Mouse (Mus musculus): Measurements from ENCODE around the gene Eml6. TPM values are rescaled to one million over a fixed set of nuclear protein-coding genes. Genes with fewer than 3 reads are reported as not detected.
"Not testable (repeated sequence)": the region's sequence is repeated elsewhere in the genome, so short reads cannot be mapped to it uniquely, and the experiment has no call there.

The Eml6 gene
- polyA plus RNA-seq, 1 experiment, result 0.19 TPM

GRCm38 (mm10) chr11:29885160-29885559 lies 140.7 kb downstream of the Eml6 start:
- peak; percentile 30 for TF ChIP-seq CTCF (IDR thresholded peaks at IDR 0.05; ENCODE audit: control insufficient read depth, insufficient read depth, insufficient read length)
- no peak for TF ChIP-seq MAX (IDR thresholded peaks at IDR 0.05)

GRCm38 (mm10) chr11:29884355-29884754 lies 141.5 kb downstream of the Eml6 start:
- no peak overlapping the region for H3ac ChIP-seq (ENCODE audit: control insufficient read depth, insufficient read length, low read depth)
- H3K79me2 ChIP-seq (ENCODE audit: control insufficient read depth, insufficient read depth), result no peaks in the 10 kb centered on the region
- no peak overlapping the region for H3K4me3 ChIP-seq (ENCODE audit: insufficient read depth, poor library complexity, severe bottlenecking)
- H3K36me3 ChIP-seq (ENCODE audit: control insufficient read depth, insufficient read depth), result no peaks in the 10 kb centered on the region
- no peaks in the 10 kb centered on the region for H3K79me3 ChIP-seq (ENCODE audit: low read depth)
- TF ChIP-seq FOSL1 (IDR thresholded peaks at IDR 0.05; ENCODE audit: insufficient read depth, low read length, poor library complexity, severe bottlenecking) (no peak), MYOD1 (IDR thresholded peaks at IDR 0.05; ENCODE audit: control insufficient read depth, insufficient read length, low read depth) (peak; percentile 19), CTCF (IDR thresholded peaks at IDR 0.05; ENCODE audit: control insufficient read depth, insufficient read depth, insufficient read length) (no peak), CEBPB (IDR thresholded peaks at IDR 0.05; ENCODE audit: low read depth) (peak; percentile 41), MAX (IDR thresholded peaks at IDR 0.05) (no peak), MYOG (IDR thresholded peaks at IDR 0.05; ENCODE audit: control insufficient read depth, extremely low read depth, insufficient read length) (no peak), USF1 (IDR thresholded peaks at IDR 0.05; ENCODE audit: low read depth) (no peak)
- no peaks in the 10 kb centered on the region for H3K27me3 ChIP-seq (ENCODE audit: control insufficient read depth, insufficient read depth, insufficient read length)

More at GRCm38 (mm10) chr11:29885160-29885559, 140.7 kb downstream of the Eml6 start:
- Histone ChIP-seq H3ac (ENCODE audit: control insufficient read depth, insufficient read length, low read depth) (no peak overlapping the region), H3K79me3 (ENCODE audit: low read depth) (no peaks in the 10 kb centered on the region), H3K4me3 (ENCODE audit: insufficient read depth, poor library complexity, severe bottlenecking) (no peak overlapping the region), H3K36me3 (ENCODE audit: control insufficient read depth, insufficient read depth) (no peaks in the 10 kb centered on the region), H3K27me3 (ENCODE audit: control insufficient read depth, insufficient read depth, insufficient read length) (no peaks in the 10 kb centered on the region), H3K79me2 (ENCODE audit: control insufficient read depth, insufficient read depth) (no peaks in the 10 kb centered on the region)

GRCm38 (mm10) chr11:29883024-29883423 lies 142.8 kb downstream of the Eml6 start:
- Histone ChIP-seq H3K27me3 (ENCODE audit: control insufficient read depth, insufficient read depth, insufficient read length) (no peaks in the 10 kb centered on the region), H3ac (ENCODE audit: control insufficient read depth, insufficient read length, low read depth) (no peak overlapping the region), H3K4me3 (ENCODE audit: insufficient read depth, poor library complexity, severe bottlenecking) (no peak overlapping the region), H3K79me3 (ENCODE audit: low read depth) (no peaks in the 10 kb centered on the region), H3K79me2 (ENCODE audit: control insufficient read depth, insufficient read depth) (no peaks in the 10 kb centered on the region), H3K36me3 (ENCODE audit: control insufficient read depth, insufficient read depth) (no peaks in the 10 kb centered on the region)
- TF ChIP-seq MYOD1 (IDR thresholded peaks at IDR 0.05; ENCODE audit: control insufficient read depth, insufficient read length, low read depth), result no peak
- TF ChIP-seq CTCF (IDR thresholded peaks at IDR 0.05; ENCODE audit: control insufficient read depth, insufficient read depth, insufficient read length), result no peak

- no peak for TF ChIP-seq MYOD1 (IDR thresholded peaks at IDR 0.05; ENCODE audit: control insufficient read depth, insufficient read length, low read depth)
- no peak for TF ChIP-seq CEBPB (IDR thresholded peaks at IDR 0.05; ENCODE audit: low read depth)
- TF ChIP-seq MYOG (IDR thresholded peaks at IDR 0.05; ENCODE audit: control insufficient read depth, extremely low read depth, insufficient read length), result no peak
- Histone ChIP-seq H3K79me2 (ENCODE audit: control insufficient read depth, insufficient read depth) (no peaks in the 10 kb centered on the region), H3K79me3 (ENCODE audit: low read depth) (no peaks in the 10 kb centered on the region), H3ac (ENCODE audit: control insufficient read depth, insufficient read length, low read depth) (no peak overlapping the region), H3K36me3 (ENCODE audit: control insufficient read depth, insufficient read depth) (no peaks in the 10 kb centered on the region), H3K27me3 (ENCODE audit: control insufficient read depth, insufficient read depth, insufficient read length) (no peaks in the 10 kb centered on the region), H3K4me3 (ENCODE audit: insufficient read depth, poor library complexity, severe bottlenecking) (no peak overlapping the region)
These were observed 146.2 kb downstream of the Eml6 start for GRCm38 (mm10) chr11:29879641-29880040.

GRCm38 (mm10) chr11:29877981-29878380 lies 147.9 kb downstream of the Eml6 start:
- H3ac ChIP-seq (ENCODE audit: control insufficient read depth, insufficient read length, low read depth), result no peak overlapping the region
- H3K27me3 ChIP-seq (ENCODE audit: control insufficient read depth, insufficient read depth, insufficient read length), result no peaks in the 10 kb centered on the region
- no peaks in the 10 kb centered on the region for H3K79me2 ChIP-seq (ENCODE audit: control insufficient read depth, insufficient read depth)
- no peaks in the 10 kb centered on the region for H3K36me3 ChIP-seq (ENCODE audit: control insufficient read depth, insufficient read depth)
- TF ChIP-seq USF1 (IDR thresholded peaks at IDR 0.05; ENCODE audit: low read depth) (no peak), CEBPB (IDR thresholded peaks at IDR 0.05; ENCODE audit: low read depth) (no peak), CTCF (IDR thresholded peaks at IDR 0.05; ENCODE audit: control insufficient read depth, insufficient read depth, insufficient read length) (no peak), MAX (IDR thresholded peaks at IDR 0.05) (no peak), MYOD1 (IDR thresholded peaks at IDR 0.05; ENCODE audit: control insufficient read depth, insufficient read length, low read depth) (no peak), MYOG (IDR thresholded peaks at IDR 0.05; ENCODE audit: control insufficient read depth, extremely low read depth, insufficient read length) (no peak), FOSL1 (IDR thresholded peaks at IDR 0.05; ENCODE audit: insufficient read depth, low read length, poor library complexity, severe bottlenecking) (no peak)
- H3K4me3 ChIP-seq (ENCODE audit: insufficient read depth, poor library complexity, severe bottlenecking), result no peak overlapping the region
- no peaks in the 10 kb centered on the region for H3K79me3 ChIP-seq (ENCODE audit: low read depth)

- no peaks in the 10 kb centered on the region for H3K27me3 ChIP-seq (ENCODE audit: control insufficient read depth, insufficient read depth, insufficient read length)
- H3ac ChIP-seq (ENCODE audit: control insufficient read depth, insufficient read length, low read depth), result no peak overlapping the region
- no peaks in the 10 kb centered on the region for H3K79me2 ChIP-seq (ENCODE audit: control insufficient read depth, insufficient read depth)
- H3K36me3 ChIP-seq (ENCODE audit: control insufficient read depth, insufficient read depth), result no peaks in the 10 kb centered on the region
- TF ChIP-seq CTCF (IDR thresholded peaks at IDR 0.05; ENCODE audit: control insufficient read depth, insufficient read depth, insufficient read length) (no peak), FOSL1 (IDR thresholded peaks at IDR 0.05; ENCODE audit: insufficient read depth, low read length, poor library complexity, severe bottlenecking) (no peak), MYOD1 (IDR thresholded peaks at IDR 0.05; ENCODE audit: control insufficient read depth, insufficient read length, low read depth) (no peak), MAX (IDR thresholded peaks at IDR 0.05) (no peak), CEBPB (IDR thresholded peaks at IDR 0.05; ENCODE audit: low read depth) (no peak), USF1 (IDR thresholded peaks at IDR 0.05; ENCODE audit: low read depth) (no peak), MYOG (IDR thresholded peaks at IDR 0.05; ENCODE audit: control insufficient read depth, extremely low read depth, insufficient read length) (no peak)
- no peaks in the 10 kb centered on the region for H3K79me3 ChIP-seq (ENCODE audit: low read depth)
- H3K4me3 ChIP-seq (ENCODE audit: insufficient read depth, poor library complexity, severe bottlenecking), result no peak overlapping the region
These were observed 148.6 kb downstream of the Eml6 start for GRCm38 (mm10) chr11:29877280-29877679.

GRCm38 (mm10) chr11:29874781-29875180 lies 151.1 kb downstream of the Eml6 start:
- not testable (repeated sequence) for H3K4me3 ChIP-seq (ENCODE audit: insufficient read depth, poor library complexity, severe bottlenecking); H3K36me3 ChIP-seq (ENCODE audit: control insufficient read depth, insufficient read depth)

More at GRCm38 (mm10) chr11:29874781-29875180, 151.1 kb downstream of the Eml6 start:
- not testable (repeated sequence) for H3ac ChIP-seq (ENCODE audit: control insufficient read depth, insufficient read length, low read depth); H3K79me2 ChIP-seq (ENCODE audit: control insufficient read depth, insufficient read depth); H3K79me3 ChIP-seq (ENCODE audit: low read depth); H3K27me3 ChIP-seq (ENCODE audit: control insufficient read depth, insufficient read depth, insufficient read length)
